Mouse (Mus musculus): ENCODE data around the gene Dus3l.
A peak's percentile ranks its signal among the peaks of the same experiment; 100 is the strongest.

The Dus3l gene

DNA sequence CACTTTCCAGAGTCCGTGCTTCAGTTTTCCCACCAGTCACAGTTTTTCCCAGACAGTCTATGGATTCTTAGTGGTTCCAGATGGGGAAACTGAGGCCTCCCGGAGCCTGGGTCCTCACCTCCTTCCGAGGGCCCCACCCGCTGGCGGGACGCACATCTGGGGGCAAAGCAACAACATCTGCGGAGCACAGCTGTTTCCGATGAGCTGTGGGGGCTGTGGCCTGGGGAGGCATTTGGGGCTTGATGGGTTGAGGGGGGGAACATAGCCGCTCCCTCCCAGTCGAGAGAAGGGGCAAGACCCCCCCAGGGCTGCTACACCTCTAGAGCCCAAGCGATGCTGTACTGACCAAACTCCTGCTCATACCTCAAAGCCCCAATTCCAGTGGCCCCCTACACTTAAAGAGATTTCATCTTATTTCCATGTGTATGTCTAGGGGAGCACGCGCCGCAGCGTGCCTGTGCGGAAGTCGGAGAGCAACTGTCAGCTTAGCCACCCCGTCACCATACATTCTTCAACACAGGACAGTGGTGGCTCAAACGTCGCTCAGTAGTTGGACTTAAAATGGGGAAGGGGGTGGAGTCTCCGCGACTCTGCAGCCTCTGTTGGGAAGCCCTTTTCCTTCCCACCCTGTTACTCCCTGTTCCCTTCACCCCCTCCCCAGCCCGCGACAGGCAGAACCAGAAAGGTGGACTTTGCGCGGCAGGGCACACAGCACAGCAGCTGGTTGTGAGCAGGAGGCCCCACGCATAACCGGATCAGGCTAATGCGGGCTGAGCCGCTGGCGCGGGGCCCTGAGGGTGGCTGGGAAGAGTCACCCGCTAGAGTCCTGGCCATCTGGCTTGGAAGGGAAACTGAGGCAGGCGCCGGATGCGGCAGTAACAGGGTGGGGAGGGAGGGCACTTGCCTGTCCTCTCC, 10.0 kb upstream of the Dus3l start:
- no peak for DNase-seq (ENCODE audit: low spot score in 2 of 2)

DNA sequence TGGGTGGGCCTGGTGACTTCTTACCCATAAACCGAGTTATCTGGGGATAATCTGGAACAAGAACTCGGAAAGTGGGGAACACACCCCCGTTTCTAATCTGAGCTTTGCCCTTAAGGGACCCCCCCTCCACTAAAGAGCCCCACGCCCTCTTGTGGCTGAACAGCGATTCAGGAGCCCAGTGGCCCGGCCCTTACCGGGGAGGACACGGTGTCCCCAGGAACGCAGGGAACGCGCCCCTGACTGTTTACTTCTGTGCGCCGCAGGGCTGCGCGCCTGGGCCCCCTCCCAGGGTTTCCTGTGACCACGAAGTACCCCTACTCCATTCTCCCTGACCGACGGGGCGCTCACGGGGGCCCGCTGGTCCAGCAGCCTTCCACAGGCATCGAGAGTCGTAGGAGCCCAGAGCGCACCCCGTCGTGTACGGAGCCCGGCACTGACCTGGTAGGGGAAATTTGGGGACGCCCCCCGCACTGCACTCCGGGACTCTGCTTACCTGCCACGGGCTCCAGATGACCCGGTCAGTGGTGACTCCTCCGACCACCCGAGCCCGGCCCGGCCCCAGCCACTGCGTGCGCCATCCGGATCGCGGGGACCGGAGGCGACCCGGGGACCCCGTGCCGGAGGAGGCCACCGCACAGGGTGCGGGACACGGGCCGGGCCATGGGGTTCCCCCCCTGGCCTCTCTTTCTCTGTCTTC, 7.7 kb upstream of the Dus3l start:
- DNase-seq (ENCODE audit: low spot score in 2 of 2): no peak

DNA sequence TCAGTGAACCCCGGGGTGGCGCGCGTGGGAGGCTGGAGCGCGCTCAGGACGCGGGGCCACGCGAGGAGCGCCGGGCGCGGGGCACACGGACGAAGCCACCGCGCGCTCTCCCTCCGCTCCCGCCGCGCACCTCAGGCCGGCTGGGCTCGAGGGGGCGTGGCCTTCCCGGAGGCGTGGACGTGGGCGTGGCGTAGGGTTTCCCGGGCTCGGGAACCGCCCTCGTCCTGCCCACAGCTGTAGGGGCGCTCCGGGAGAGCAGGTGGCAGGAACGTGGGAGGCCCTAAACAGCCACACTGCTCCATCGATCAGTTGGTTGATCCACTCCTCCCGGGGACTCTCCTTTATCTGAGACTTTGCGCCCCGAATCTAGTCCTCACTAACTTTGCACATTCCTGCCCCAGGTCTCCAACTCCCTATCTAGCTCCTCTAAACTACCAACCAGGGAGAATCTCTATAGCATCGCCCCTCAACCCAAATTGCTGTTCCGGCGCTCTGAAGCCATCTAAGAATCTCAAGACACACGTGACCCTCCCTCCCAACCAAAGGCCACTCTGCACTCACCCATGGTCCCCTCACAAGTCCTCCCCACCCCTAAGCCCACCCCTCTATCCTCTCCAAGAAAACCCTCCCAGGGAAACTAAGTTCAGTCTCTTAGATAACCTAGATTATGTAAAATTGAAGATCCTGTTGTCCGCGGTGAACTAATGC, 7.0 kb upstream of the Dus3l start, which contains the start of gene Nrtn:
Gene Nrtn, minus strand, starts transcription at position 115 of the 708 bp plus-strand sequence.
- peak; percentile 40 to 60 for DNase-seq (ENCODE audit: low spot score in 2 of 2)

DNA sequence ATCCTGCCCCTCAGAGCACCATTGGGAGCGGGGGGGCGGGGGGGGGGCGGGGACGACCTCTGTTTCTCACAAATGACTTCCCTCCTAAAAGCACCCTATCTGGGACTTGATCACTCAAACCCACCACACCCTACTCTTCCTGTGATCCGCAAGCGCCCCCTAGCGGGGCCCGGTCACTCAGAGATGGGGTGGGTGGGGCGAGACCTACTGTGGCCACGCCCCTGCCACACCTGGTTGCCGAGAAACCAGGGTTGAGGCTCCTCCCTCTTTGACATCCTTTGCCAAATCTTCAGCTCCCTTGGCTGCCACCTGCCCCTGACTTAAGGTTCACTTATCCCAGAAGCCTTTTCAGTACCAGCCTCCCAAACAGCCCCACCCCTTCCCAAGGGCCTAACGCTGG, 6.4 kb upstream of the Dus3l start:
- DNase-seq (ENCODE audit: low spot score in 2 of 2): peak; percentile 35 to 56

DNA sequence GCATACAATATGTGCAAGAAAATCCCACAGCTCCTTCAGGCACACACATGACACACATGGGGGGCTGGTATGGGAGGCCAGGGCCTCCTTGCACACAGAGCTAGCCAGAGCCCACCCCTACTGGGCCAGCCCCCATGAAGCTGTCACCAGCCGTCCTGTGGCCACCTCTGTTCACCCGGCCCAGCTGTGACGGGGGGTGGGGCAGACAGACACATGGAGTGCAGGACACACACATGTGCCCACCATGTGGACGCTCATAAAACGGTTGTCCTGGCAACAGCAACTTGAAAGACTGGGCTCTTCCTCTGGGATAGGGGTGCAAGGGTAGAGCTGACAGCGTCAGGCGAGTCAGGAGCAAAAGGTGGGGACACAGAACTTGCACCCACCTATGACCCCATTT, 5.3 kb upstream of the Dus3l start:
- no peak for DNase-seq (ENCODE audit: low spot score in 2 of 2)

DNA sequence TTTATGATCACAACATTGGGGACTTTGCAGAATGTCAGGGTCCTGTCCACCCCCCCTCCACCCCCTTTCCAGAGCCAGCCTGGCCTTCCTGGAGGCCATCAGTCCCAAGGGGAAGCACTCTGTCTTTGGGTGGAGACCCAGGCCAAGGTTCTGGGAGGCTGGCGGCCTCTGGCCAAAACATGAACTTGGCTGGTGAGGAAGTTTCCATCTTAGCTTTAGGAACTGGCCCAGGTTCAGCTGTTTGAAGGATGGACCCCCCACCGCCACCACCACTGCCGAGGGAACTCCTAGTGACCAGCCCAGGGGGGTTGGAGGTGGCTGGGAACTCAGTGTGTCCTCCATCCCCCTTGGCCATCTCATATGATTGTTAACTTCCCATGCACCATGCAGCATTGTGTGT, 3.5 kb upstream of the Dus3l start:
- no peak for DNase-seq (ENCODE audit: low spot score in 2 of 2)

DNA sequence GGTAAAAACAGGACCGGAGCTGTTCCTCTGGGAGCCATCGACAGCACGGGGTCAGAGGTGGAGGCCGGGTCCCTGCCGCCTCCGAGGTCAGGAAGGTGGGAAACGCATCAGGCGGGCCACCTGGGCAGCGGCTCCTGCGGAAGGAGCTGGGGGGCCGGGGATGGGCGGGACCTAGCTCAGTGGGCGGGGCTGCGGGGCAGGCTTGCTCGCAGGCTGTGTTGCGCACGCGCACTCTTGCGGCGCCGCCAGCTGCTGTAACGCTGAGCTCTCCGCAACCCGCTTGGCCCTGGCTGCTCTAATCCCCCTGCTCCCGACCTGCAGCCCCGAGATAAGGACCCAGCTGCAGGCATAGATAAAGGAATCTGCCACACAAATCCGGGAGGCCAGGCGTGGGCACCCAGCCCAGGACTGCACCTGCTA, 2.6 kb upstream of the Dus3l start:
- DNase-seq (ENCODE audit: low spot score in 2 of 2): peak; percentile 85 to 86

DNA sequence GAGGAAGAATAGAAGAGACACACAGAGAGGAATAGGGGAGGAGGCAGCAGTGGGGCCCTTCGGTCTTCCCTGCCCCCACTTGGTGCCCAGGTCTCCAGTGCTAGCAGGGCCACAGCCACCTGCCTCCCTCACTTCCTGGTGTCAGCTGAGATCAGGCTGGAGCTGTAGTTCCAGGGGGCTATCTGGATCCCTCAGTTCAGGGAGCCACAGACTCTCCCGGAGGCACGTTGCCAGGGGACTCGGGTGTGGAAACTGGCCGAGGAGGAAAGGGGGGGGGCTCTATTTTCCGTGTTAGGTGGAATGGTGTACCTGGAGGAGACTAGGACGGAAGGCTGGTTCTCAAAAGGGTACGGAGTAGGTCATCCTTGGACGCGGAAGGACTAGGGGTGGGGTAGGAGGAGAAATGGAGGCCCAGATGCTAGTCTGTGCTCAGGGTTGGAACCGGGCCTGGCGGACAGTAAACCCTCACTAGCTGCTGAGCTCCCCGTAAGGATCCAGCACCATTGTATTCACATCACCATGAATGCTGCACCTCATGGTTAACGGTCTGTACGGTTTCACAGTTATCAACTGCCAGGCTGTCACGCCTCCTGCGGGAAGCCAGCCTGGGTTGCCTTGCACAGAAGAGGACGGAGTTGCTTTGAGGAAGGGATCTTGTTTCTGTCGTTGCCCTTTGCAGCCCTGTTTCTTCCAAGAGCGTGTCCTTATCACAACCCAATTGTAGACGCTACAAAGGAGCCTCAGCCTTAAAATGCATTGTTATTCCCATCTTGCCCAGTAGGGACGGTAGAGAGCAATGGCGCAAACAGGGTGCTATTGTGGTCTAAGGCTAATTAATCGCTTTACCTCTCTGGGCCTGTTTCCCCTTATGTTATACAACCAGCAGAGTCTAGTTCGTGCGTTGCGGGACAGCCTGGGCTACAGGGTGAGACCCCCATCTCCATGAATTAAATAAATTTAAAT, 1.5 kb upstream of the Dus3l start:
- peak; percentile 58 to 78 for DNase-seq (ENCODE audit: low spot score in 2 of 2)

DNA sequence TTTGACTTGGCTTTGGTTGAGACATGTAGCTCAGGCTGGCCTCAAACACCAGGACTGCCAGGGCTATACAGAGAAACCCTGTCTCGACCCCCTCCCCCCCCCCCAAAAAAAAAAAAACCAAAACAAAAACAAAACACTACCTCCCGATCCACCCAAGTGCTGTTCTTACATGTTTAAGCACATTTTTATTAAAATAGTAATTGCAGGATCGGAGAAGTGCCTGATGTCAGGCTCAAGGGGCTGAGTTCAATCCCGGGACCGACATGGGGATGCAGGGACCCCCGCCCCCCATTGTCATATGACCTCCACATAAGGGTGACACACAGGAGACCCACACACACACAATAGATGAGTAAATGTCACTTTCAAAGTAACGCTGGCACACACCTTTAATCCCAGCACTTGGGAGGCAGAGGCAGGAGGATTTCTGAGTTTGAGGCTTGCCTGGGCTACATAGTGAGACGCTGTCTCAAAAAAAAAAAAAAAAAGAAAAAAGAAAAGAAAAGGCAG, 761 bp upstream of the Dus3l start:
- DNase-seq (ENCODE audit: low spot score in 2 of 2): no peak

DNA sequence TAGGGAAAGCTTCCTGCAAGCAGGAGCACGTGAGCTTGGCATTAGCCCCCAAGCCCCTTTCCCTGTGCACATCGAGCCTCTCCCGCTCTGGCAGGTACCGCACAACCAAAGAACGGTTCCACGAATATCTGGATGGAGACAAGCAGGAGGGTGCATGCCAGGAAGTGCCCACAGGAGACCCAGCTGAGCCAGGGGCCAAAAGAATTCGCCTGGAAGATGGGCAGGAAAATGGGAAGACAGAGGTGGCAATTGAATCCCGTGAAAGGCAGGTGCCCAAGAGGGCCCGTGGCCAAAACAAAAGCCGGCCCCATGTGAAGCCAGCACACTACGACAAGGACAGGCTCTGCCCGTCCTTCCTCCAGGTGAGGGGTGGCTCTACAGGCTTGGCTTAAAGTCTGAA, 874 bp downstream of the Dus3l start:
- DNase-seq (ENCODE audit: low spot score in 2 of 2): no peak

DNA sequence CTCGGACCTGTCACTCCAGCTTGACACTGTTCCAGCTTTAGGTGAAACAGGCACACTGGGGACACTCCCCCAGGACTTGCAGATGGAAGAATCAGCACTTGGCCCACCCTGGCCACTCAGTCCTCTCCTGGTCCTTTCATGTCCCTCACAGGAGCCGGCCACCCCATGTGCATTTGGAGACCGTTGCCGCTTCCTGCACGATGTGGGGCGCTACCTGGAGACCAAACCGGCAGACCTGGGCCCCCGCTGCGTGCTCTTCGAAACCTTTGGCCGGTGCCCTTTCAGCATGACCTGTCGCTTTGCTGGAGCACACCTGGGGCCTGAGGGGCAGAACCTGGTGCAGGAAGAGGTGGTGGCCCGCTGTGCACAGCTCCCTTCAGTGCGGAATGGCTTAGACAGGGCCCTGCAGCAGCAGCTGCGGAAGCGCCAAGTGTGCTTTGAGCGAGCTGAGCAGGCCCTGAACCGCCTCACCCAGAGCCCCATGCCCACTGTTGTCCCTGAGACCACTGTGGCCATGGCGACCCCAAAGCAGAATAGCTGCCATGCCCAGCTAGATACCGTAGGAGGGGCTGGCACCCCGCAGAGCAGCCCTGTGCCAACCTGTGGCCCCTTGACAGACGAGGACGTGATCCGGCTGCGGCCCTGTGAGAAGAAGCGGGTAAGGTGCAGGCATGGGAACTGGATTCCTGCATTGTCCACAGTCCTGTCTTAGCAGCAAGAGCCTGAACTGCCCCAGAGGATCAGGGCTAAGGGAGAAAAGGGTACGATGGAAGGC, 2.3 kb downstream of the Dus3l start:
- DNase-seq (ENCODE audit: low spot score in 2 of 2): no peak

DNA sequence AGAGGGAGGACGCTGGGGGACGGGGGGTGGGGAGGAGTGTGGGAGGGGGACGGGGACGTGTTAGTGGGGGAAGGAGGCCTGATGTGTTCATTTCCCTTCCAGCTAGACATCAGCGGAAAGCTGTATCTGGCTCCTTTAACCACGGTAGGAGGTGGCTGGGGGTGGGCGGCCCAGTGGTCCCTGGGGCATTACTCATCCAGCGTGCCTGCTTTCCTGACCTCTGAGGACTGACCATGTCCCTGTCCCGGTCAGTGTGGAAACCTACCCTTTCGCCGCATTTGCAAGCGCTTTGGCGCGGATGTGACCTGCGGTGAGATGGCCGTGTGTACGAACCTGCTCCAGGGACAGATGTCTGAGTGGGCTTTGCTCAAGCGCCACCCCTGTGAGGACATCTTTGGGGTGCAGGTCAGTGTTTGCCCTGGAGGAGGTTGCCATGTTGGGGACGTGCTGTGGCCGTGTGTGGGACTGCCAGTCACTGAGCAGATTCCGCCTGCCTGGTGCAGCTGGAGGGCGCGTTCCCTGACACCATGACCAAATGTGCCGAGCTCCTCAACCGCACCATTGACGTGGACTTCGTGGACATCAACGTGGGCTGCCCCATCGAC, 3.1 kb downstream of the Dus3l start:
- DNase-seq (ENCODE audit: low spot score in 2 of 2): no peak

DNA sequence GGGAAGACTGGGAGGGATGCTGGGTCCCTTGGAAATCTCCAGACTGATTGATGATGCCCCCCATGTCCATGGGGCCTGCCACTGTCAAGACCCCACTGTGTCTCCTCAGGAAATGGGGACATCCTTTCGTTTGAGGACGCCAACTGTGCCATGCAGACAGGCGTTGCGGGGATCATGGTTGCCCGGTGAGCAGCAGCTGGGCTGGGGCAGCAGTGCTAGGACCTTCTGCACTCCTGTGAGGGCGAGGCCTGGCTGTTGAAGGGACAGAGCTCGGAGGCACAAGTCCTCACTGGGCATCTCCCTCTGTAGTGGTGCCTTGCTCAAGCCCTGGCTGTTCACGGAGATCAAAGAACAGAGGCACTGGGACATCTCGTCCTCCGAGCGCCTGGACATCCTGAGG, 4.4 kb downstream of the Dus3l start:
- no peak for DNase-seq (ENCODE audit: low spot score in 2 of 2)

DNA sequence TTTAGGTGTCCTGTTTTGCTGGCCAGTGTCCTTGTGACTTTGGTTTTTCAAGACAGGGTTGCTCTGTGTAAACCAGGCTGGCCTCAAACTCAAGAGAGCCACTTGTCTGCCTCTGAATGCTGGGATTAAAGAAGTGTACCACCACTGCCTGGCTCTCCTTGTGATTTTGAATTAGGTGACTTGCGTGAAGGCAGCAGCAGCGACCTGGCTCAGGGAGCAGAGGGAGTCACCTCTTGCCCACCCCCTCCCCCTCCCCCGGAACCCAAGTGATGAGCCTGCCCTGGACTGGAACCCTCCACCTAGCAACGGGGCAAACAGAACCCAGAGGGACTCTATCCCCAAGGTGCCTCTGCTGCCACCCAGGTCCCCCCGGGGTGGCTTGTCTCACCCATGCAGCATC, 5.4 kb downstream of the Dus3l start, which contains the start of gene Prr22:
Gene Prr22, plus strand, starts transcription at position 301 of the 400 bp plus-strand sequence.
- no peak for DNase-seq (ENCODE audit: low spot score in 2 of 2)

DNA sequence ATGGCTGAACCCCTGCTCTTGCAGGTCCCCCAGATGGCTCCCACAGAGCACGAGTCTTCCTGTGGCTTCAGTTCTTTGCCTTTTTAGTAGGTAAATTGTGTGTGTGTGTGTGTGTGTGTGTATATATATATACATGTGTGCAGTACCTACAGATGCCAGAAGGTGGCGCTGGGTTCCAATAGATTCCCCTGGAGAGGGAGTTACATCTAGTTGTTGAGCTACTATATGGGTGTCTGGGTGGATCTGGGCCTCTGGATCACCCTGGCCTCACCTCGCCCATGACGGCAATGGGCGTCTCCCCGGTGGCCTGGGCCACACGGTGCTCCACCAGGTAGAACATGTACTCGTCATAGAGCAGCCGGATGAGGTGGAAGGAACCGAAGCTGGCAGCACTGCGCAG, 13.0 kb downstream of the Dus3l start:
- DNase-seq (ENCODE audit: low spot score in 2 of 2): no peak

DNA sequence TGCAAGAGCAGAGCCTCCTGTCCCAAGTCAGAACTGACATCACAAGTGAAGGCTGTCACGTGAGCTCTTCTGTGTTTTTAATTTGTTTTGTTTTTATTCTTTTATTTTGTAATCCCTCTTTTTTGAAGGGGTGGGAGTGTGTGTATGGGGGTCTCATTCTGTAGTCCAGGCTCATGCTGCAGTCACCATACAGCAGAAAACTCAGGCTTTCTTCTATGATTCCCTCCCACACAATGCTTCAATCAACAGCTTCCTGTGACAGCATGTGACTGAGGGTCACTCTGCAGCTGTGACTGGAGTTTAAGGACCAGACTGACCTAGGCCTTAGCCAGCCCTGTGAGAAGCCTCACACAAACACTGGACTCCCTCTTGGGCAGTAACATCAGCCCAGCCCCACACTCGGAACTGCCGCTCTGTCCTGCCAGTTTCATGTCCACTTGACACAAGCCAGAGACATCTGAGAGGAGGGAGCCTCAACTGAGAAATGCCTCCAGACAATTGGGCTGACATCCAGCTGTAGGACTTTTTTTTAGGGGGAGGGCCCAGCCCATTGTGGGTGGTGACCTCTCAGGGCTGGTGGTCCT, 14.3 kb downstream of the Dus3l start:
- DNase-seq (ENCODE audit: low spot score in 2 of 2): no peak

DNA sequence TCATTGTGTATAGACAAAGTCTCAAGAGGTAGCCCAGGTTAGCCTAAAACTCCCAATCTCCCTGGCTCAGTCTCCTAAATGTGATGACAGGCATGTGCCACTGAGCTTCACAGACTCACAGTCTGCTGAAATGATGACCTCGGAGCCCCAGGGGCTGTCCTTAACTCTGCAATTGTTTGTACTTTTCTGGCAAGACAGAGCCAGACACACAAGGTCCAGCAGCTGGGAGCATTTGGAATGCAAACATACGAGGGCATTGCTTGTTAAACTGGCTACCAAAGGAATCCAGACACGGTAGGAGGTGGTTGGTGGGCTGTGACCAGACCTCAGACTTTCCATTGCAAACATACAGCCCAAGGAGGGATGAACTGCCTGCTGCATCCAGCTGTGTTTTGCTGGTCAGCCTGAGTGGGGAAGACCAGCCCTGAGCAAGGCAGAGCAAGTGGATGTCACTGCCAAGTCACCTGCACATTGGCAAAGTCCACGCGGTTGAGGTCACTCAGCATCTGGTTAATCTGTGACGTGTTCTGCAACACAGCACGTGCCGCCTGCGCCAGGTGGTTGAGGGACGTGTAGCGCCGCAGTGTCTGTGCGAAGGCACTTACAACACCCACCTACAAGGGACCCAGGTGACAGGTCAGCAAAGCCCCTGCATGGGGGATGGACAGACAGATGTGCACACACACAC, 15.9 kb downstream of the Dus3l start:
- no peak for DNase-seq (ENCODE audit: low spot score in 2 of 2)

DNA sequence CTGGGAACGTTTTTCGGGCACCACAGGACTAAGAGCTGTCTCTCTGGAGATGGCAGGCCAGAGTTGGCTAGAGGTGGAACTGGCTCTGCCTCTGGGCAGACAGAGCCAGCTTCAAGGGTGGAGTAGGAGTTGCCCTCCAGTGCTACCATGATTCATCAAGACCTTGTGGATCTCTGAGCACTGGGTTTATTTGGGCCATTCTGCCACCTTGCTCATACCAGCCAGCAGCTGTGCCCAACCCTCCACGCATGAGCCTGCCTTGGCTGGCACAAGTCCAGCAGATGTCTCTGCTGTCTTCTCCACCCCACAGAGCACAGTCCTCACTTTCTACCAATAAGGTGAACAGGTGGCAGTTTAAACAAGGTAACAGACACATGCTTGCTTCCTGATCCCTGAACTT, 24.3 kb downstream of the Dus3l start:
- no peak for DNase-seq (ENCODE audit: low spot score in 2 of 2)

DNA sequence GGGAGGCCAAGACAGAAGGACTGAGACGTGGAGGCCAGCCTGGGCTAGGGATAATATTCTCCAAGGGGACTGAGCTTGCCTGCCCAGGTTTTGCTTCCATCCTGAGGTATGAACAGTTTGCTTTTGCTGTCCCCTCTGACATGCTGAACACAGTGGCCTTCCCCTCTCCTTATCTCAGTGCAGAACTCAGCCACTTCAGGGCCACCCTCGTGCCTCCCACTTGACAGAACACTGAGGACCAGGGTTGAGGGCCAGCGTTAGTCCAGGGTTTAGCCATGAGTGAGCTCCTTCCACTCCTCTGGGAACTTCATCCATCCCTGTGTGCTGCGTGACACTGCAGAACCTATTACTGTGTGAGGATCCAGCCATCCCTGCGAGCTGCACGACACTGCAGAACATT, 24.7 kb downstream of the Dus3l start:
- DNase-seq (ENCODE audit: low spot score in 2 of 2): no peak
